Mouse (Mus musculus) gastrocnemius, adult 2 months (tissue): ENCODE data around the gene Sfmbt2. TPM values are rescaled to one million over a fixed set of nuclear protein-coding genes. Genes with fewer than 3 reads are reported as not detected.

Source experiments
- DNase-seq: peaks from one replicate; pipeline ENCODE4 v3.0.0; 2022
- H3K27ac ChIP-seq: fragments of 200-600 bp; 2 replicates; pipeline ENCODE4 v1.8.1; 2022; ENCODE audit warnings: mild to moderate bottlenecking
- H3K4me3 ChIP-seq: fragments of 200-600 bp; 2 replicates; pipeline ENCODE4 v1.8.1; 2022; ENCODE audit warnings: mild to moderate bottlenecking, moderate library complexity
- CTCF ChIP-seq: fragments of 200-600 bp; IDR thresholded peaks from 2 replicates; pipeline ENCODE4 v1.8.1; 2022; ENCODE audit warnings: antibody characterized with exemption, mild to moderate bottlenecking, moderate library complexity
- intact Hi-C: fragments of 180-260 bp; cut with DNase I; formaldehyde crosslinking; loops from one replicate; pipeline ENCODE4 v1.15.1; 2025
- total RNA-seq, 2 experiments: library from RNA; stranded (reverse); gene quantifications; 2 replicates each; pipeline ENCODE4 v1.2.3; 2021

The Sfmbt2 gene
- total RNA-seq, 2 experiments from 2014 or later, result 0.05 to 0.08 TPM

- intact Hi-C loops, result no loop called here
- DNase-seq, result peak; percentile 33
- peak overlapping the region; percentile 75 for H3K4me3 ChIP-seq
- H3K27ac ChIP-seq, result no peak overlapping the region
- peak; percentile 34 for TF ChIP-seq CTCF
Measured at GRCm38 (mm10) chr2:10374207-10375023, 4.1 kb downstream of the Sfmbt2 start.

GRCm38 (mm10) chr2:10375024-10375372 lies 4.7 kb downstream of the Sfmbt2 start:
- DNase-seq, result peak; percentile 30
- Histone ChIP-seq H3K4me3 (peak overlapping the region; percentile 75), H3K27ac (no peak overlapping the region)
- no peak for TF ChIP-seq CTCF
- intact Hi-C loops, result no loop called here

GRCm38 (mm10) chr2:10389988-10390387 lies 19.7 kb downstream of the Sfmbt2 start:
- no peak for TF ChIP-seq CTCF
- H3K27ac ChIP-seq, result no peak overlapping the region
- DNase-seq, result no peak
- intact Hi-C loops, result no loop called here
- H3K4me3 ChIP-seq, result no peak overlapping the region

GRCm38 (mm10) chr2:10390791-10391190 lies 20.5 kb downstream of the Sfmbt2 start:
- TF ChIP-seq CTCF, result no peak
- intact Hi-C loops, result no loop called here
- DNase-seq, result no peak
- Histone ChIP-seq H3K27ac (no peak overlapping the region), H3K4me3 (no peak overlapping the region)

- H3K4me3 ChIP-seq, result no peak overlapping the region
- intact Hi-C loops, result no loop called here
- no peak overlapping the region for H3K27ac ChIP-seq
- TF ChIP-seq CTCF, result no peak
- DNase-seq, result no peak
Measured at GRCm38 (mm10) chr2:10395143-10395542, 24.8 kb downstream of the Sfmbt2 start.

- DNase-seq, result no peak
- H3K27ac ChIP-seq, result no peak overlapping the region
- no peak overlapping the region for H3K4me3 ChIP-seq
- no peak for TF ChIP-seq CTCF
- intact Hi-C loops, result no loop called here
Measured at GRCm38 (mm10) chr2:10397790-10398189, 27.5 kb downstream of the Sfmbt2 start.

GRCm38 (mm10) chr2:10406151-10406550 lies 35.8 kb downstream of the Sfmbt2 start:
- intact Hi-C loops, result no loop called here
- no peak overlapping the region for H3K27ac ChIP-seq
- TF ChIP-seq CTCF, result no peak
- no peak overlapping the region for H3K4me3 ChIP-seq
- DNase-seq, result no peak

- no peak for TF ChIP-seq CTCF
- DNase-seq, result no peak
- intact Hi-C loops, result no loop called here
- Histone ChIP-seq H3K27ac (no peak overlapping the region), H3K4me3 (no peak overlapping the region)
Measured at GRCm38 (mm10) chr2:10409422-10409821, 39.1 kb downstream of the Sfmbt2 start.

- Histone ChIP-seq H3K4me3 (no peak overlapping the region), H3K27ac (no peak overlapping the region)
- intact Hi-C loops, result no loop called here
- DNase-seq, result no peak
- no peak for TF ChIP-seq CTCF
Measured at GRCm38 (mm10) chr2:10410069-10410468, 39.8 kb downstream of the Sfmbt2 start.

- no peak overlapping the region for H3K4me3 ChIP-seq
- intact Hi-C loops, result no loop called here
- H3K27ac ChIP-seq, result no peak overlapping the region
- no peak for TF ChIP-seq CTCF
- DNase-seq, result no peak
Measured at GRCm38 (mm10) chr2:10420944-10421420, 50.7 kb downstream of the Sfmbt2 start.

- TF ChIP-seq CTCF, result no peak
Measured at GRCm38 (mm10) chr2:10437290-10437689, 67.0 kb downstream of the Sfmbt2 start.

GRCm38 (mm10) chr2:10441811-10442210 lies 71.5 kb downstream of the Sfmbt2 start:
- intact Hi-C loops, result no loop called here
- no peak for TF ChIP-seq CTCF
- Histone ChIP-seq H3K27ac (no peak overlapping the region), H3K4me3 (no peak overlapping the region)
- DNase-seq, result no peak

More at GRCm38 (mm10) chr2:10437290-10437689, 67.0 kb downstream of the Sfmbt2 start:
- intact Hi-C loops, result no loop called here
- H3K4me3 ChIP-seq, result no peak overlapping the region
- no peak overlapping the region for H3K27ac ChIP-seq
- no peak for DNase-seq

- intact Hi-C loops, result no loop called here
- no peak for TF ChIP-seq CTCF
- Histone ChIP-seq H3K27ac (no peak overlapping the region), H3K4me3 (no peak overlapping the region)
- no peak for DNase-seq
Measured at GRCm38 (mm10) chr2:10453577-10453976, 83.3 kb downstream of the Sfmbt2 start.

GRCm38 (mm10) chr2:10458309-10458708 lies 88.0 kb downstream of the Sfmbt2 start:
- DNase-seq, result no peak
- intact Hi-C loops, result no loop called here
- TF ChIP-seq CTCF, result no peak
- Histone ChIP-seq H3K27ac (no peak overlapping the region), H3K4me3 (no peak overlapping the region)
